8 mouse cellular contexts compared by ENCODE assay signal in genomic region chr4:32306169-32306792, GRCm38 (mm10).
DNase-seq lines count a peak whose midpoint lies in the region; ATAC-seq and TF ChIP-seq lines count a peak whose summit lies in the region.

No protein-coding gene starts in this region.

- H3K4me1 ChIP-seq in heart, embryonic 11.5 days (ENCODE audit: control insufficient read depth, insufficient read depth, low read length): peaks cover 57% of the 10 kb centered on the region

- WGBS in heart, embryonic 11.5 days (ENCODE audit: insufficient replicate concordance): 1% methylated on average over 3 of the region's 3 CpGs

- H3K4me3 ChIP-seq in gastrocnemius, adult 2 months: no peak overlapping the region
- H3K4me3 ChIP-seq in heart, embryonic 11.5 days (ENCODE audit: low read depth, low read length): no peak overlapping the region

- H3K4me2 ChIP-seq in heart, embryonic 11.5 days: peak overlapping the region; percentile 31

- no peaks in the 10 kb centered on the region for H3K36me3 ChIP-seq in heart, embryonic 11.5 days (ENCODE audit: control insufficient read depth, insufficient read depth, low read length)

- no peaks in the 10 kb centered on the region for H3K9me3 ChIP-seq in heart, embryonic 11.5 days (replicated peaks; ENCODE audit: control insufficient read depth, low read length)

- 0 out of 2 replicates have a peak, but pooled peaks have one; percentile 20 for ATAC-seq in heart, embryonic 11.5 days (replicated peaks; ENCODE audit: insufficient number of reproducible peaks, low FRiP score, low TSS enrichment)
- ATAC-seq in megakaryocyte progenitor cell, adult 5-6 weeks (replicated peaks; ENCODE audit: poor library complexity): no peak

- TF ChIP-seq CTCF in gastrocnemius, adult 2 months (IDR thresholded peaks at IDR 0.05): no peak

- intact Hi-C loops in gastrocnemius, adult 2 months (cut with DNase I): no loop called here

- DNase-seq in gastrocnemius, adult 2 months: no peak
- no peak for DNase-seq in gastrocnemius, postnatal 10 days
- peak; percentile 46 for DNase-seq in kidney, postnatal 10 days
- peak; percentile 26 for DNase-seq in lung, postnatal 25 days (ENCODE audit: low spot score)
- DNase-seq in layer of hippocampus, postnatal 25 days (ENCODE audit: extremely low spot score in 1 of 2, low spot score in 1 of 2): no peak
- DNase-seq in c-Kit-positive CD71-positive TER-119-positive erythroid progenitor cells, embryonic 14.5 days (ENCODE audit: low spot score): no peak

- no peaks in the 10 kb centered on the region for H3K27me3 ChIP-seq in heart, embryonic 11.5 days (ENCODE audit: control insufficient read depth, insufficient read depth, low read length)

- peak overlapping the region; percentile 61 for H3K27ac ChIP-seq in gastrocnemius, adult 2 months
- H3K27ac ChIP-seq in heart, embryonic 11.5 days (ENCODE audit: low read depth, low read length): peak overlapping the region; percentile 90

- peak overlapping the region; percentile 49; the same call in 1 of the 2 replicates for H3K9ac ChIP-seq in heart, embryonic 11.5 days (ENCODE audit: low read depth, low read length)

Comparison
In these comparisons a context has a peak if more than half of its experiments do, and no peak if none do; other contexts are left out.
1. DNase-seq: peak in kidney, postnatal 10 days (single experiment) and lung, postnatal 25 days (single experiment); none in gastrocnemius, adult 2 months (single experiment), gastrocnemius, postnatal 10 days (single experiment), layer of hippocampus, postnatal 25 days (0 of 2) and c-Kit-positive CD71-positive TER-119-positive erythroid progenitor cells, embryonic 14.5 days (single experiment).